Comparison of ENCODE assay signal across 9 mouse cellular contexts in genomic region chr6:88860914-88861313, GRCm38 (mm10). TPM values are rescaled to one million over a fixed set of nuclear protein-coding genes. Genes with fewer than 3 reads are reported as not detected.
DNase-seq lines count a peak whose midpoint lies in the region; ATAC-seq and TF ChIP-seq lines count a peak whose summit lies in the region.
"Had no signal": no experiment of that assay in that cellular context is flagged by ENCODE, and none has a peak within 500 bp of the region (broad histone marks: within the 10 kb centered on the region; RNA-seq: fewer than 3 reads in every experiment).

No protein-coding gene starts in this region.

- H3K27me3 ChIP-seq in forebrain, embryonic 14.5 days (replicated peaks; ENCODE audit: control insufficient read depth, insufficient read depth, low read length) = no peaks in the 10 kb centered on the region
- H3K27me3 ChIP-seq in forebrain, embryonic 16.5 days (replicated peaks; ENCODE audit: control insufficient read depth, insufficient read depth, low read length) = no peaks in the 10 kb centered on the region
- H3K27me3 ChIP-seq in thymus, adult 2 months (ENCODE audit: control insufficient read depth, insufficient read depth, low read length) = no peaks in the 10 kb centered on the region
- H3K27me3 ChIP-seq in embryonic facial prominence, embryonic 14.5 days (replicated peaks; ENCODE audit: control insufficient read depth, insufficient read depth, low read length) = no peaks in the 10 kb centered on the region
- H3K27me3 ChIP-seq: limb, embryonic 12.5 days had no signal

- no peaks in the 10 kb centered on the region for H3K9me3 ChIP-seq in forebrain, embryonic 14.5 days (replicated peaks; ENCODE audit: control insufficient read depth, low read length)
- 0 out of 2 replicates have a peak, but pooled peaks cover 2% of the 10 kb centered on the region for H3K9me3 ChIP-seq in forebrain, embryonic 16.5 days (ENCODE audit: control insufficient read depth, low read length)
- H3K9me3 ChIP-seq in embryonic facial prominence, embryonic 14.5 days (ENCODE audit: control insufficient read depth, low read length) = no peaks in the 10 kb centered on the region; the same call in 1 of the 2 replicates
- H3K9me3 ChIP-seq: limb, embryonic 12.5 days had no signal

- 0 out of 2 replicates have a peak, but pooled peaks have one; percentile 34 for TF ChIP-seq CTCF in thymus, adult 2 months (IDR thresholded peaks at IDR 0.05; ENCODE audit: borderline replicate concordance, control insufficient read depth, extremely low read depth, insufficient read depth, low read length, poor library complexity)

- H3K27ac ChIP-seq in forebrain, embryonic 14.5 days (ENCODE audit: low read depth, low read length) = no peak overlapping the region
- no peak overlapping the region for H3K27ac ChIP-seq in forebrain, embryonic 16.5 days (ENCODE audit: low read length)
- H3K27ac ChIP-seq in thymus, adult 2 months (ENCODE audit: control insufficient read depth, insufficient read depth, low read length) = no peak overlapping the region
- H3K27ac ChIP-seq in embryonic facial prominence, embryonic 14.5 days (replicated peaks; ENCODE audit: low read depth, low read length) = no peak overlapping the region
- H3K27ac ChIP-seq: limb, embryonic 12.5 days had no signal

- no peaks in the 10 kb centered on the region for H3K4me1 ChIP-seq in forebrain, embryonic 14.5 days (ENCODE audit: control insufficient read depth, insufficient read depth, low read length)
- H3K4me1 ChIP-seq in forebrain, embryonic 16.5 days (replicated peaks; ENCODE audit: control insufficient read depth, insufficient read depth, low read length) = no peaks in the 10 kb centered on the region
- H3K4me1 ChIP-seq in thymus, adult 2 months (replicated peaks; ENCODE audit: control insufficient read depth, insufficient read depth, low read length) = no peaks in the 10 kb centered on the region
- no peaks in the 10 kb centered on the region for H3K4me1 ChIP-seq in embryonic facial prominence, embryonic 14.5 days (ENCODE audit: control insufficient read depth, insufficient read depth, low read length)
- H3K4me1 ChIP-seq: limb, embryonic 12.5 days had no signal

- TF ChIP-seq POLR2A in thymus, adult 2 months (IDR thresholded peaks at IDR 0.05; ENCODE audit: control insufficient read depth, extremely low read depth, insufficient read depth, low read length, poor library complexity) = no peak

- H3K4me2 ChIP-seq in forebrain, embryonic 14.5 days (ENCODE audit: low read length) = no peak overlapping the region
- no peak overlapping the region for H3K4me2 ChIP-seq in forebrain, embryonic 16.5 days (ENCODE audit: low read length)
- H3K4me2 ChIP-seq in embryonic facial prominence, embryonic 14.5 days (ENCODE audit: low read depth, low read length) = no peak overlapping the region
- H3K4me2 ChIP-seq: limb, embryonic 12.5 days had no signal

- peak; percentile 63 for DNase-seq in forebrain, embryonic 14.5 days (ENCODE audit: low spot score)
- DNase-seq in thymus, adult 2 months = peak; percentile 43
- DNase-seq in thymus, adult 18-20 months = no peak
- DNase-seq in embryonic facial prominence, embryonic 14.5 days (ENCODE audit: low spot score) = peak; percentile 68
- DNase-seq in lung, postnatal 14 days = peak; percentile 37
- DNase-seq in cerebellum, adult 11-12 months = no peak

- H3K9ac ChIP-seq in forebrain, embryonic 14.5 days (ENCODE audit: low read length) = no peak overlapping the region
- H3K9ac ChIP-seq in forebrain, embryonic 16.5 days (replicated peaks; ENCODE audit: low read depth, low read length) = no peak overlapping the region
- no peak overlapping the region for H3K9ac ChIP-seq in embryonic facial prominence, embryonic 14.5 days (ENCODE audit: low read depth, low read length)
- H3K9ac ChIP-seq: limb, embryonic 12.5 days had no signal

- H3K4me3 ChIP-seq in forebrain, embryonic 14.5 days (ENCODE audit: low read depth, low read length) = no peak overlapping the region
- H3K4me3 ChIP-seq in forebrain, embryonic 16.5 days (replicated peaks; ENCODE audit: low read length) = no peak overlapping the region
- H3K4me3 ChIP-seq in thymus, adult 2 months (ENCODE audit: control insufficient read depth, insufficient read depth, low read length) = no peak overlapping the region
- H3K4me3 ChIP-seq in embryonic facial prominence, embryonic 14.5 days (ENCODE audit: low read depth, low read length) = no peak overlapping the region
- H3K4me3 ChIP-seq: limb, embryonic 12.5 days had no signal

- peaks cover 93% of the 10 kb centered on the region for H3K36me3 ChIP-seq in forebrain, embryonic 14.5 days (ENCODE audit: control insufficient read depth, insufficient read depth, low read length)
- H3K36me3 ChIP-seq in forebrain, embryonic 16.5 days (ENCODE audit: control insufficient read depth, insufficient read depth) = peaks cover 61% of the 10 kb centered on the region
- no peaks in the 10 kb centered on the region for H3K36me3 ChIP-seq in thymus, adult 2 months (ENCODE audit: control insufficient read depth, insufficient read depth, low read length)
- peaks cover 37% of the 10 kb centered on the region for H3K36me3 ChIP-seq in embryonic facial prominence, embryonic 14.5 days (ENCODE audit: control insufficient read depth, insufficient read depth, low read length)

- 22% methylated on average over 2 of the region's 2 CpGs for WGBS in forebrain, embryonic 14.5 days
- 14% methylated on average over 2 of the region's 2 CpGs for WGBS in forebrain, embryonic 16.5 days
- 30% methylated on average over 2 of the region's 2 CpGs for WGBS in thymus, adult 2 months
- WGBS in embryonic facial prominence, embryonic 14.5 days = 0% methylated on average over 2 of the region's 2 CpGs

- no peak for ATAC-seq in forebrain, embryonic 14.5 days
- ATAC-seq in forebrain, embryonic 16.5 days = no peak
- ATAC-seq in embryonic facial prominence, embryonic 14.5 days (ENCODE audit: low read depth) = no peak
- no peak for ATAC-seq in activated CD4-positive, CD25-positive, alpha-beta regulatory T cell, adult 4 months

RNA-seq across cellular contexts. Expression of gene Podxl2, which starts 13.9 kb away (rescaled TPM):
- 334 and 428 TPM in 2 replicates for polyA plus RNA-seq in forebrain, embryonic 14.5 days (2014; fragmentation: Nextera tagmentation; extraction: Ambion mirVana)
- 592 and 647 TPM in 2 replicates for polyA plus RNA-seq in forebrain, embryonic 16.5 days (2015; fragmentation: Nextera tagmentation; extraction: Ambion mirVana)
- 95.8 and 100.0 TPM in 2 replicates for polyA plus RNA-seq in thymus, adult 2 months (2012; rRNA removed)
- 83.4 and 95.9 TPM in 2 replicates for polyA plus RNA-seq in embryonic facial prominence, embryonic 14.5 days (2014; fragmentation: Nextera tagmentation; extraction: Ambion mirVana)
- not detected for polyA plus RNA-seq in activated CD4-positive, CD25-positive, alpha-beta regulatory T cell, adult 4 months (2017; shearing (Covaris generic))

RNA-seq across cellular contexts. Expression of gene Abtb1, which starts 19.1 kb away (rescaled TPM):
- polyA plus RNA-seq in forebrain, embryonic 14.5 days (2014; fragmentation: Nextera tagmentation; extraction: Ambion mirVana) = 31.4 and 35.7 TPM in 2 replicates
- polyA plus RNA-seq in forebrain, embryonic 16.5 days (2015; fragmentation: Nextera tagmentation; extraction: Ambion mirVana) = 44.7 and 47.0 TPM in 2 replicates
- 204 and 239 TPM in 2 replicates for polyA plus RNA-seq in thymus, adult 2 months (2012; rRNA removed)
- polyA plus RNA-seq in embryonic facial prominence, embryonic 14.5 days (2014; fragmentation: Nextera tagmentation; extraction: Ambion mirVana) = 21.0 and 25.9 TPM in 2 replicates
- 10 to 100 TPM; 42.8 to 57.5 TPM for polyA plus RNA-seq in activated CD4-positive, CD25-positive, alpha-beta regulatory T cell, adult 4 months (2017; shearing (Covaris generic))

RNA-seq across cellular contexts. Expression of gene Mcm2, which starts 37.7 kb away (rescaled TPM):
- 71.1 and 82.8 TPM in 2 replicates for polyA plus RNA-seq in forebrain, embryonic 14.5 days (2014; fragmentation: Nextera tagmentation; extraction: Ambion mirVana)
- 60.2 and 64.6 TPM in 2 replicates for polyA plus RNA-seq in forebrain, embryonic 16.5 days (2015; fragmentation: Nextera tagmentation; extraction: Ambion mirVana)
- 169 and 232 TPM in 2 replicates for polyA plus RNA-seq in thymus, adult 2 months (2012; rRNA removed)
- polyA plus RNA-seq in embryonic facial prominence, embryonic 14.5 days (2014; fragmentation: Nextera tagmentation; extraction: Ambion mirVana) = 94.6 and 117 TPM in 2 replicates
- 10 to 100 TPM; 27.0 to 41.8 TPM for polyA plus RNA-seq in activated CD4-positive, CD25-positive, alpha-beta regulatory T cell, adult 4 months (2017; shearing (Covaris generic))

RNA-seq across cellular contexts. Expression of gene Tpra1, which starts 41.1 kb away (rescaled TPM):
- polyA plus RNA-seq in forebrain, embryonic 14.5 days (2014; fragmentation: Nextera tagmentation; extraction: Ambion mirVana) = 32.9 and 41.2 TPM in 2 replicates
- polyA plus RNA-seq in forebrain, embryonic 16.5 days (2015; fragmentation: Nextera tagmentation; extraction: Ambion mirVana) = 56.9 and 70.0 TPM in 2 replicates
- polyA plus RNA-seq in thymus, adult 2 months (2012; rRNA removed) = 300 and 366 TPM in 2 replicates
- 44.9 and 52.1 TPM in 2 replicates for polyA plus RNA-seq in embryonic facial prominence, embryonic 14.5 days (2014; fragmentation: Nextera tagmentation; extraction: Ambion mirVana)
- 10 to 100 TPM; 43.6 to 57.7 TPM for polyA plus RNA-seq in activated CD4-positive, CD25-positive, alpha-beta regulatory T cell, adult 4 months (2017; shearing (Covaris generic))

Comparison
In these comparisons a context has a peak if more than half of its experiments do, and no peak if none do; other contexts are left out.
1. DNase-seq: peak in forebrain, embryonic 14.5 days (single experiment), thymus, adult 2 months (single experiment), embryonic facial prominence, embryonic 14.5 days (single experiment) and lung, postnatal 14 days (single experiment); none in thymus, adult 18-20 months (0 of 2) and cerebellum, adult 11-12 months (single experiment).
2. RNA of gene Podxl2, which starts 13.9 kb away (polyA plus RNA-seq): 592 to 647 TPM in forebrain, embryonic 16.5 days, 334 to 428 TPM in forebrain, embryonic 14.5 days, 95.8 to 100.0 TPM in thymus, adult 2 months and 83.4 to 95.9 TPM in embryonic facial prominence, embryonic 14.5 days; not detected in activated CD4-positive, CD25-positive, alpha-beta regulatory T cell, adult 4 months; every median in the first group is over 10 times any median in the second.